Mouse (Mus musculus) splenic B cell, adult 2 months (primary cell): ENCODE results near the gene Galnt17.

Experiments
- DNase-seq: peaks from one replicate; pipeline ENCODE4 v3.0.0-alpha.2; 2011; ENCODE audit warnings: low read depth, low spot score
- H3K27me3 ChIP-seq: 2 replicates; pipeline ENCODE4 v1.6.1; 2012; ENCODE audit warnings: mild to moderate bottlenecking, low read length, moderate library complexity, mixed read lengths; ENCODE audit not compliant: control insufficient read depth, poor library complexity, insufficient read depth, severe bottlenecking
- H3K36me3 ChIP-seq: 2 replicates; pipeline ENCODE4 v1.6.1; 2012; ENCODE audit warnings: mild to moderate bottlenecking, low read length, moderate library complexity, mixed read lengths; ENCODE audit not compliant: control insufficient read depth, poor library complexity, insufficient read depth, severe bottlenecking

Gene Galnt17

DNA sequence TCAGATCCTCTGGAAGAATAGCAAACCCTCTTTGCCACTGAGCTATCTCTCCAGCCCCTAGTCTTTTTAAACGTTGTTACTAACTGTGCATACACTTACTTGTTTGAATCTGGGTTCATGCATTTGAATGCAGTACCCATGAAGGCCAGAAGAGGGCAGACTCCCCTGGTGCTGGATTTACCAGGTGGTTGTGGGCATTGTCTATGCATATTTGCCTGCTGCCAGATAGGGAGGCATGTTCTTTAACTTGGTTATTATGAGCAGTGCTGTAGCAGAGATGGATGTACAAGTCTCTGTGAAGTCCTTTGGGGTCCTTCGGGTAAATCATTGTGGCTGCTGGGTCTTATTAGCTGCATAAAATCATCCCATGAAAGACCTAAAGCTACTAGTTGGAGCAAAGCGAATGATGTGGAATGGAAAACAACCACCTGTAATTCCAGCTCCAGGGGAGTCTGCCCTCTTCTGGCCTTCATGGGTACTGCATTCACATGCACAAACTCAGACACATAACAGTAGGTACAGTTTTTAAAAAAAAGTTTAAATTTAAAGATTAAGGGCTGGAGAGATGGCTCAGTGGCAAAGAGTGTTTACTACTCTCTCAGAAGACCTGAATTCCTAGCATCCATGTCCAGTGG is 300.3 kb downstream of the Galnt17 start:
- Histone ChIP-seq H3K36me3 (no peaks in the 10 kb centered on the region), H3K27me3 (no peaks in the 10 kb centered on the region)
- DNase-seq = no peak

DNA sequence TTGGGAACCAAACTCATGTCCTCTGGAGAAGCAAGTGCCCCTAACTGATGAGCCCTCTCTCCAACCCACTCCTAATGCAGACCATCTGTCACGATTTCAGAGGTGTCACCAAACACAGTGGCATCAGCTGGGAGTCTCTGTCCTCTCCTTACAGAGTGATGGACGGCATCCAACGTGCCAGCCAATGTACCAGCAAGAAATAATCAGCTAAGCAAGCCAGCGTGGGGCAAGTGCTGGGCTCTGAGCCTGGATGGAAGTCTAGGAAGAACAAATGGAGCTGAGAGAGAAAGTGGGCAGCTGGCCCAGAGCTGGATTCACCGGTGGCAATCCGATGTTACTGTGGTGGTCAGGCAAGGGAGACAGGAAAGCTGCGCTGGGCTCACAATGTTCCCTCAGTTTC is 301.1 kb downstream of the Galnt17 start:
- DNase-seq = no peak
- Histone ChIP-seq H3K27me3 (no peaks in the 10 kb centered on the region), H3K36me3 (no peaks in the 10 kb centered on the region)

DNA sequence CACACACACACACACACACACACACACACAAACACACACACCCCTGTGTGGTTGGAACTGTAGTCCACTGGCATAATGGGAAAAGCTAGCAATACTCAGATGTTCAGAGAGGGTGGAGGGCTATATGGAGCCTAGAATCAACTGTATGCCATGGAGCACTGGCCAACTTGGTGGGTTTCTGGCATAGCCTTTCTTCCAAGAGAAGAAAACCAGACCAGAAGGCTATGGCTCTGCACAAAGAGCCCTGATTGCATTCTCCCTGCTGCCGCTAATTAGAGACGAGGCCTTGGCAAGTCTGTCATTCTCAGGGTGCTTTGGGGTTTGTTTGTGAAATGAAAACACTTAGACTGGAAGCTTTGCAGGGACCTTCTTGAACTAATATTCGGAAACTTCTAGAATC is 301.8 kb downstream of the Galnt17 start:
- Histone ChIP-seq H3K36me3 (no peaks in the 10 kb centered on the region), H3K27me3 (no peaks in the 10 kb centered on the region)
- DNase-seq = no peak

DNA sequence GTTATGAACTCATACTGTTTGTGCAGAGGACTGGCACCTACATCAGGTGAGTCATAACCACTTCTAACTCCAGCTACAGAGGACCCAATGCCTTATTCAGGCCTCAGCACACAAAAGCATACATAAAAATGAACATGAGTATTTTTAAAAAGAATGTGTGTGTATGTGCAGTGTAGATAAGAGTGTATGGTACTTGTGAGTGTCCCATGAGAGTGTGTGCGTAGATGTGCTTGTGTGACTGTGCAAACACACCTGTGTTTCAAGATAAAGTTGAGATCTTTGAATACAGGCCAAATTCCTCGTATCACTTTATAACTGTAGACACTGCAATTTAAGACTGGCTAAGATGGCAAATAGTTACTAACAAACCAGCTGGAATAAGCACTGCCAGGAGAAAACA is 307.7 kb downstream of the Galnt17 start:
- Histone ChIP-seq H3K27me3 (no peaks in the 10 kb centered on the region), H3K36me3 (no peaks in the 10 kb centered on the region)
- no peak for DNase-seq

DNA sequence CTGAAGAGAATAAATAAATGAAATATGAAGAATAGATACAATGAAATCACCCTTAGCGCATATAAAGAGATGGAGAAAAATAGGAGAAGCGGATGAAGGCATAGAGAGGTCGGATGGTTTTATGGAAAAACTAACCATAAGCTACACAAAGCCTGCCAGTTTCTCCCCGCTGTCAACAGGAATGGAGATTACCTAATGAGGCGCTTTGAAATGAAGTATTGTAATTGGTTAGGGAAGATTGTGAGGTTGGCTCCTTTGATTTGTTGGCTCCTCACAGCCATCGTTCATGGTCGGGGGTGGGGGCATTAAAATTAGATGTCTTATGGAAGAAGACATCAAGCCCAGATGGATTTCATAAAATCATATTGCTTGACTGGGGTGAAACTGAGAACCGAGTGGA is 329.0 kb downstream of the Galnt17 start:
- Histone ChIP-seq H3K27me3 (no peaks in the 10 kb centered on the region), H3K36me3 (no peaks in the 10 kb centered on the region)
- DNase-seq = no peak

DNA sequence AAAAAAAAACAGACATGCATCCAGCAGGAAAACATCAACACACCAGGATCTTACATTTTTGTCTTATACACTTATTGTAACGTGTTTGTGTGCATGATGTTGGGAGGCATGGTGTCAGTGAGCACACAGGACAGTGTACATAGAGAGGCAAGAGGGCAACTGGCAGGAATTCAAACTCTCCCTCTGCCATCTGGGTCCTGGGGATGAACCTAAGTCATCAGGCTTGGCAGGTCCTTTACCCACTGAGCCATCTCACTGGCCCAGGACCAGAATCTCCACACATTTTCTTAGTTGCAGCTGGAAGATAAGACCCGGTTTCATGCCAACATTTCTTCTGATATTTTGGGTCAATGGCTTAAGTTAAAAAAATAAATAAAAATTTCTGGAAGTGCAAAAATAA is 329.4 kb downstream of the Galnt17 start:
- DNase-seq = no peak
- no peaks in the 10 kb centered on the region for H3K36me3 ChIP-seq
- H3K27me3 ChIP-seq = no peaks in the 10 kb centered on the region

DNA sequence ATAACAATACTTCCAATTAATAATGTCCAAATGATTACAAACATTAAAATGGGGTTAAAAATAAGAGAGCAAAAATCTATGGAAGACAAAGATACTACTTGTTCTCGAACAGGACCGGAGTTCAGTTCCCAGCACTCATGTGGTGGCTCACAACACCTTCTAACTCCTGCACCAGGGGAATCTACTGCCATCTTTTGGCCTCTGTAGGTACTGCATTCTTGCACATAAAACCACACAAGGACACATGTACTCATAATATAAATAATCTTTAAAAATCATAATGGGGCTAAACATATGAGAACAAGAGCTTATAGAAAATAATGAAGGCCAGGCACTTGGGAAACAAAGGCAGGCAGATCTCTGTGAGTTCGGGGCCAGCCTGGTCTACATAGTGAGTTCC is 330.3 kb downstream of the Galnt17 start:
- no peak for DNase-seq
- H3K27me3 ChIP-seq = no peaks in the 10 kb centered on the region
- no peaks in the 10 kb centered on the region for H3K36me3 ChIP-seq

DNA sequence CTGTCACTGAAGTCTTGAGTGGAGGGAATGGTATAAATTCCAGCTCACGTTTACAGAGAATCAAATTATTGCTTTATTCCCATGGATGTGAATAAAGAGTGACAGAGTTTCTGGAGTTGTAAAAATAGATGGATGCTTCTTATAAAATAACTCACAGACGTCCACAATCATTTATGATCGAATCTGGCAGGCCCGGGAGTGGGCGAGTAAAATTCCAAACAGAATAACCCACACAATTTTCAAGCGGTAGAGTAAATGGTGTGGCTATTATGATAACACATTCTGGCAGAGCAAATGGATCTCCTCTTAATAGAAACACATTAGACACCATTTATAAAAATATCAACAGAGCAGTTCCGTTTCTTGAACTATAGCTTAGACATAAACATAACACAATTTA is 355.9 kb downstream of the Galnt17 start:
- Histone ChIP-seq H3K36me3 (no peaks in the 10 kb centered on the region), H3K27me3 (no peaks in the 10 kb centered on the region)
- DNase-seq = no peak

DNA sequence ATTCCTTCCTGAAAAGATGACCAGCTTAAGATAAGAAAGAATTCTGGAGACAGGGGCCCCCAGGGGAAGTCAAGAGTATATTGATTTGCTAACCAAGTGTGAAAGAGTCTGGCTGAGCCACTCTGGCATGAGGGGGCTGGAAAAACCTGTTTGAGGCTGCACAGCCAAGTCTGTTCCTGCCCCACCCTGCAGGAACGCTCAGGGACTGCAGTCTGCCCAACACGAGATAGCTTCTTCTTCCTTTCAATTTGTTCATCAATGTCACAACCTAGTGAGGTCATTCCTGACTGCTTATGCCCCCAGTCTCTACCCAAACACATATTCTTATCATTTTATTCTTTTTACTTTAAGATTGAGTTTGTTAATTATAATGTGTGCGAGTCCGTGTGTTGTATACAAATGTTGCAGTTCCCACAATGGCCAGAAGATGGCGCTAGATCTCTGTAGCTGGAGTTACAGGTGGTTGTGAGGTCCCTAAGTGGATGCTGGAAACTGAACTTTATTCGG is 357.4 kb downstream of the Galnt17 start:
- Histone ChIP-seq H3K36me3 (no peaks in the 10 kb centered on the region), H3K27me3 (no peaks in the 10 kb centered on the region)
- no peak for DNase-seq

DNA sequence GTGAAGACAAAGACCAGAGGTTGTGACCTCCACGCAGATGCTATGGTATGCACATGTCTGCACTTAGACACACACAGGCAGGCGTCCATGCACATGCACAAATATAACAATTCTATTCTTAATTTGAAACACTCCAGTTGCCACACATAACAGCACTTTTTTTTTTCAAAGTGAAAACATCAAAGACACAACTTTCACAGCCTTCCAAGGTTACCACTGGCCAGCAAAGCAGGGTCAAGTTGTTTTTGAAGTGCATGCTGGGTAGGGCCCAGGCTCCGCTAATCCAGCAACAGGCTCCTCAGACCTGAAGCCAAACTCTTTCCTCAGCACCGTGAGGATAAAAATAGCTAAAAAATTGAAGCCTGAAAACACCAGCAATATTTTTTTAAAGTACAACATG is 357.9 kb downstream of the Galnt17 start:
- Histone ChIP-seq H3K27me3 (no peaks in the 10 kb centered on the region), H3K36me3 (no peaks in the 10 kb centered on the region)
- DNase-seq = no peak

DNA sequence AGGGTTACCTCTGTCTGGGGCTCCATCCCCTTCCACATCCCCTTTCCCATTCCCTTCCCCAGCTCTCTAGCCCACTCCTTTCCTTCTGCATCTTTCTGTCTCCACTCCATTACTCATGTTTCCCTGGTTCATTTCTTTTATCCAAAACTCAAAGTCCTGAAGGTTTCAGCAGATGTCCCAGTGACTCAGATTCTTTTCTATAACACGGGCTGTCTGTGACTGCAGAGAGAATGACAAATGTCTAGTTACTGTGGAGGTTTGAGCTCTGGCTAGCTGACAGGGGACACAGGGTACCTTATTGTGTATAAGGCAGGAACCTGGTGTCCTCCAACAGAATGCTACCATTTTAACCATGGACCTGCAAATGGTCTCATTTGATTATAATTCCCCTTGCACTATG is 358.6 kb downstream of the Galnt17 start:
- no peak for DNase-seq
- Histone ChIP-seq H3K27me3 (no peaks in the 10 kb centered on the region), H3K36me3 (no peaks in the 10 kb centered on the region)

DNA sequence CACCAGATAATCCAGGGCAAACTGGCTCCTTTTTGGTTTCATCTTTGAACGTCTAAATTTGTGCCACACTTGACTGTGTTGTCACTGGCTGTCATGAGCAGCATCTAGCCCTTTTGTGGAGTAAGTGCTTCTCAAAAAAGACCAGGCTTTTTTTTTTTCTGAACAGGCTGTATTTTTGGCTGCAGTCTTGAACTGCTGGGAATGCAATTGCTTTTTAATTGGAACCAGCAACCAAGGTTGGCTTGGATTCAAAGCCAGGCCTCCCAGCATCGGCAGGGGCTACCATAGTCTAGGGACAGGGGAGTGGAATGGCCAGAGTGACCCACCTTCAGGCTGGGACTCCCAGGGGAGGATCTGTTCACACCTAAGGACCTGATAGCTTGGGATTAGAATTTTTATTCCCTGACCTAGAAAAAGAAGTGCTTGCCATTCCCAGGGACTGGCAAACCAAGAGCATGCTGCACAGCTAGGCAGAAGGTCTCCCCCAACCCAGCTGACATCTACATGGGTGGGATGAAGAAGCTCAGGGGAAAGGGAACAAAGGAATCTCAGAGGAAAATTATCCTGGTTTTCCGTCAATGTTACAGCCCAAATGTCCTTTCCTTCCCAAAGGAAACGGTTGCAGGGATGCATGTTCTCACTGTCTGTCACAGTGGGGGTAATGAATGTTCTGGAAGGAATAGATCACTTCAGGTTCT is 369.2 kb downstream of the Galnt17 start:
- Histone ChIP-seq H3K36me3 (no peaks in the 10 kb centered on the region), H3K27me3 (no peaks in the 10 kb centered on the region)
- DNase-seq = no peak

DNA sequence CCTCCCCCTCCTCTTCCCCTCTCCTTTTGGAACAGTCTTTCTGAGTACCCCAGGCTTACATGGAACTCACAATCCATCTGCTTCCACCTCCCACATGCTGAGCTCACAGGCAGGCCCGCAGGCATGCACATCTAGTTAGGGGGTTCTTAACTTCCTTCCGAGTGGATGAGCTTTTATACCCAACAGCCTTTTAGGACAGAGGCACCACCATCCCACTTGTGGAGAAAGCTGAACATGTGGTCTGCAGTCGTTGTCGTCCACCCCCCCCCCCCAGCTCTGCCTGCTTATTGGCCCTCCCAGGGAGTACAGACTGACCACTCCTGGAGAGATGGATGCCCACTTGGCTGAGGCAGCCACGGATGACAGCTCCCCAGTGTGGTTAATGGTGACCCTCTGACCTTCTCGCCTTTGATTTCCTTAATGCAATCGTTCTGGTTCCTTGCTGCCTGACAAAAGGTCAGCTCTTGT is 370.0 kb downstream of the Galnt17 start:
- no peak for DNase-seq
- no peaks in the 10 kb centered on the region for H3K36me3 ChIP-seq

DNA sequence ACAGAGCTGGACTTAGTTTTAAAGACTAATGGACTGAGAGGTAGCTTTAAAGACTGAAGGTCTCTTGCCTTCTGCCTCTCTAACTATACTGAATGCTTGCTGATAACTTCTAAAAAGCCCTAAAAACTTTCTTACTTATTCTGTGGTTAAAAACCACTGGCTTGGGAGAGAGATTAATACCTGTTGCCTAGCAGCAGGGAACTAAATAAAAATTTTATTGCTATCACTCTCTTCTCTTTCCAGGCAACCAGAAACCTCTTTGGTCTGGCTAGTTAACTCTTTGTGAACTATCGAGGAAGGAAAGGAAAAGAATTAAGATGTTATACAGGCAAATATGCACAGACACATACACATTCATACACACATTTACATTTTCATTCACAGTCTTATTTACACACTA is 377.3 kb downstream of the Galnt17 start:
- H3K36me3 ChIP-seq = no peaks in the 10 kb centered on the region
- no peak for DNase-seq
- no peaks in the 10 kb centered on the region for H3K27me3 ChIP-seq

More for the DNA sequence above, 370.0 kb downstream of the Galnt17 start:
- no peaks in the 10 kb centered on the region for H3K27me3 ChIP-seq

DNA sequence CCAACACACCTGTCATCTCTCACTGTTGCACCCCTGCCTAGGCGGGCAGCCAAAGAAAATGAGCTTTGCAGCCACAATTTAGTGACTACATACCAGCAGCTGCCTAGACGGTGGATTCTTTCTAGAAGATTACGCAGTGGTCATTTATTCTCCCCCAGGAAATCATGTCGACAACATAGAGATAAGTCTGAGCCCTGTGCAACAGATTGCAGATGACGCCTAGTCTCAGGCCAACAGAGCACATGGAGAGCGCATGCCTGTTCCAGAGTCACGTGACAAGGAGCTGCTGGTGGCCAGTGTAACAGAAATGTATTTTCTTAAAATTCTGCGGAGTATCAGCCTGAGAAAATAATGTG is 380.5 kb downstream of the Galnt17 start:
- Histone ChIP-seq H3K27me3 (no peaks in the 10 kb centered on the region), H3K36me3 (no peaks in the 10 kb centered on the region)
- no peak for DNase-seq
